Mouse (Mus musculus): ENCODE measurements around the gene 1110002E22Rik. TPM values are rescaled to one million over a fixed set of nuclear protein-coding genes. Genes with fewer than 3 reads are reported as not detected.

1110002E22Rik gene
- polyA plus RNA-seq, 1 experiment from 2014 or later: 0.74 TPM

DNA sequence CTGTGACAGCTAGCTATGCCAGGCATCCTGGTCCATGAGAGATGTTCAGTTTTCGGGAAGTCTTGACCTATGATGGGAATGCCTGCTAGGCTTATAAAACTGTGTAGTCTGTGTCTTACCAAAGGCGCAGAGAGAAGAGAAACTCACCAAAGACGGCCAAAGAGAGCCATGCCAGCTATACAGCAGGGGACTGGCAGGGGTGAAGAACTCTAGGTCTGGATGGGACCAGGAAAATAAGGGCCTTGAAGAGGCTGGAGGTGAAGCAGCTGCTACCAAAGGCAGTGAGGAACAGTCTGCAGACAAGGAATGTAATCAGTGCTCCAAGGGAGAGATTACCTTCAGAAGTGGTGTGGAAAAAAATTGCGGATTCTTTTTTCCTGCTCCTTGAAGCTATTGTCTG lies 19.0 kb downstream of the 1110002E22Rik start:
- Histone ChIP-seq H3K27ac (no peak overlapping the region), H3K4me3 (replicated peaks) (no peak overlapping the region), H3K9me3 (replicated peaks) (no peaks in the 10 kb centered on the region), H3K4me2 (no peak overlapping the region), H3K36me3 (no peaks in the 10 kb centered on the region), H3K27me3 (no peaks in the 10 kb centered on the region), H3K4me1 (no peaks in the 10 kb centered on the region), H3K9ac (no peak overlapping the region)
- ATAC-seq (replicated peaks; ENCODE audit: low FRiP score): no peak
- 93% methylated on average over 4 of the region's 4 CpGs for WGBS

DNA sequence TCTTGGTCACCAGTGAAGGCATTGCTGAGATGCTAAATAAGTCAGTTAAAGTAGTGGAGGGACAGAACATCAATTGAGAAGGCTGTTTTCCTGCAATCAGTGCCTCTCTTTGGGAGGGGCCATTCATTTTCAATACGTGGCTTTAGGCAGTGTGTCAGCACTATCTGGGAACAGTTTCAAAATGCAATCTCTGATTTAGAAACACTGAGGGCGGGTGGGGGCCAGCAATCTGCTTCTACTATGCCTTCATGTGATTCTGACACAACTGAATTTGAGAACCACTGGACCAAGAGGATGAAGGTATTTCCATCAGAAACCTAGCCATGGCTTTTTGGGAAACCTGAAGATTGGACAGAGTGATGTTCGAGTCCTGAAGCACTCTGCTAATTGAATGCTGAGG lies 30.4 kb downstream of the 1110002E22Rik start:
- no peaks in the 10 kb centered on the region for H3K9me3 ChIP-seq (replicated peaks)
- no peaks in the 10 kb centered on the region for H3K27me3 ChIP-seq
- no peak for ATAC-seq (replicated peaks; ENCODE audit: low FRiP score)
- WGBS: 67% methylated on average over 3 of the region's 3 CpGs
- H3K9ac ChIP-seq: no peak overlapping the region
- no peak overlapping the region for H3K27ac ChIP-seq
- H3K4me2 ChIP-seq: no peak overlapping the region
- H3K4me1 ChIP-seq: 0 out of 2 replicates have a peak, but pooled peaks cover 3% of the 10 kb centered on the region
- H3K36me3 ChIP-seq: no peaks in the 10 kb centered on the region
- H3K4me3 ChIP-seq (replicated peaks): no peak overlapping the region

DNA sequence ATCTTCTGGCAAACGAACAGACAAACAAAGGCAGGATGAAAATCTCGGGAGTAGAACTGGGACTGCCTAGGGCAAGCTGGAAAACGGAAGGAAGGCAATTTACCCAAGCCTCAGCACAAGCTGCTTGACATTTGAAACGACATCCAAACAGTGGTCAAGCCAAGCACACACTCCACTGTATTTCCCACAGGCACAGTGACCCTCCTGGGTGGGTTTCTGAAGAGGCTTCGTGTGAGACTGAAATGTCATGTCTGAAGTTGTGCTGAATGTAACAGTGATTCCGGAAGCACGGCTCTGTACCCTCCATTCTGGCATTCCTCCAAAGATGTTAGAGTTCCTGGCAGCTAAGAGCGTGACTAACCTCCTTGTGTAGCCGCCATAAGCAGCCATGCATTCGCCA lies 30.9 kb downstream of the 1110002E22Rik start:
- Histone ChIP-seq H3K27ac (no peak overlapping the region), H3K4me1 (0 out of 2 replicates have a peak, but pooled peaks cover 3% of the 10 kb centered on the region), H3K4me3 (replicated peaks) (no peak overlapping the region), H3K9ac (no peak overlapping the region), H3K9me3 (replicated peaks) (no peaks in the 10 kb centered on the region), H3K36me3 (no peaks in the 10 kb centered on the region), H3K4me2 (no peak overlapping the region), H3K27me3 (no peaks in the 10 kb centered on the region)
- ATAC-seq (replicated peaks; ENCODE audit: low FRiP score): peak; percentile 74
- WGBS: 63% methylated on average over 10 of the region's 10 CpGs

DNA sequence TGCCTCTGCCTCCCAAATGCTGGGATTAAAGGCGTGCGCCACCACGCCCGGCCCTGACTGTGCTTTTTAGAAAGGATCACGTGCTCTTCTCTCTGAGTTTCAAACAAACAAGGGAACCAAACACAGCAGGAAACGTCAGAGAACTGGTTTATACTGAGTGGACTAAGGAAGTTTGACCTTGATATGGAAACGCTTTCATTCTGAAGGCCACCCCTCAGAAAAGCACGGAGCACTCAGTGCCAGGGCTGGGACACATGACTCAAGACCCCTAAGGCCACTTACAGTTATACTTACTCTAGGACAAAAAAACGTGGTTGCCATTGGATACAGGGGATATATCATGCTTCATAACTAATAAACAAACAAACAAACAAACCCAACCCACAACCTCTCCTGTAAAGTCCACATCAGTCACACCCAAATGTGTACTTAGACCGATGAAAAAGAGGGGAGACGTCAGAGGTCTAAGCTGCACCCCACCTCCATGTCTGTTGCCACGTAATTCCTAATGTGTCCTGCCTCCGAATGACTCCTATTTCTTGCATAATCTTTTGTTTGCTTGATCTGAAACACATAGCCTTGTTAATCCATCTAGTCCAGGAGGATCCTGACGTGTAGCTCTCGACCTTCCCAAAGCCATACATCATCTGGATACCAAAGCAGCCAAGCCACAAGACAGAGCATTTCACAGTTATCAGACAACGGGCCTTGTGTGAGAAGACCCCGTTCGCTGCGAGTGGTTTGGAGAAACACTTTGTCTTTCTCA lies 31.6 kb downstream of the 1110002E22Rik start:
- 86% methylated on average over 19 of the region's 19 CpGs for WGBS
- H3K9me3 ChIP-seq (replicated peaks): no peaks in the 10 kb centered on the region

DNA sequence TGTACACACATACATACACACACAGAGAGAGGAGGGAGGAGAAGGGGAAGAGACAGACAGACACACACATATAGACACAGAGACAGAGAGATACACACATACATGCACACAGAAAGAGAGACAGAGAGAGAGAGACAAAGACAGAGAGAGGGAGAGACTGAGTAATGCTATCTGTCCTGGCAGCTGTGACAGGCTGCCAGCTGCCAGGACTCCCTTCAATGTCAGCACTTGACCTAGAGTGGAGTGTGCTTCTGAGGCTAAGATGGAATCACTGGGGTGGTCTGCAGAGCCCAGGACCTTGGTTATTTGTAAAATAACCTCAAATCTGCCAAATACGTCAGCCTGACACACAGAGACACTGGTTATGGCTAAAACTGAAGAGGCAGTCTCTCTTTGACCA lies 32.9 kb downstream of the 1110002E22Rik start:
- Histone ChIP-seq H3K4me2 (no peak overlapping the region), H3K4me1 (0 out of 2 replicates have a peak, but pooled peaks cover 3% of the 10 kb centered on the region), H3K27me3 (no peaks in the 10 kb centered on the region), H3K9ac (no peak overlapping the region), H3K9me3 (replicated peaks) (no peaks in the 10 kb centered on the region), H3K27ac (0 out of 2 replicates have a peak overlapping the region, but pooled peaks have one; percentile 25), H3K4me3 (replicated peaks) (no peak overlapping the region), H3K36me3 (no peaks in the 10 kb centered on the region)
- 68% methylated on average over 1 of the region's 1 CpGs for WGBS
- 0 out of 2 replicates have a peak, but pooled peaks have one; percentile 49 for ATAC-seq (replicated peaks; ENCODE audit: low FRiP score)

More for the DNA sequence above, 31.6 kb downstream of the 1110002E22Rik start:
- H3K4me2 ChIP-seq: no peak overlapping the region
- H3K27ac ChIP-seq: no peak overlapping the region
- H3K36me3 ChIP-seq: no peaks in the 10 kb centered on the region
- 0 out of 2 replicates have a peak, but pooled peaks cover 3% of the 10 kb centered on the region for H3K4me1 ChIP-seq
- no peak overlapping the region for H3K4me3 ChIP-seq (replicated peaks)
- H3K9ac ChIP-seq: no peak overlapping the region
- H3K27me3 ChIP-seq: no peaks in the 10 kb centered on the region
- ATAC-seq (replicated peaks; ENCODE audit: low FRiP score): 0 out of 2 replicates have a peak, but pooled peaks have one; percentile 18

DNA sequence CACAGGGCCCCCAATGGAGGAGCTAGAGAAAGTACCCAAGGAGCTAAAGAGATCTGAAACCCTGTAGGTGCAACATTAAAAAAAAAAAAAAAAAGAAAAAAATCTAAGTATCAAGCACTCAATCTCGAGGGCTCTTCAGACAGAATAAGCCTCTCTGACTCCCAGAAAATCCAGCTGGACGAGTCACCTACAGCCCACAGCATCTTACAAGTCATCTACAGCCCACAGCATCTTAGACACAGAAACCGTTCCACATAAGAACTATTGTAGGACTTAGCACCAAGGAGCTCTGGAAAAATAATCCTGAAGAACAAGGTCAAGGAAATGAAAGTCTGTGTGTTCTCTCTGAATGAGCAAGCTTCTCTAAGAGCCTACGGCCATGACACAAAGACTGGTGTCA lies 37.1 kb downstream of the 1110002E22Rik start:
- H3K36me3 ChIP-seq: no peaks in the 10 kb centered on the region
- 87% methylated on average over 4 of the region's 4 CpGs for WGBS
- no peaks in the 10 kb centered on the region for H3K27me3 ChIP-seq
- H3K9ac ChIP-seq: no peak overlapping the region
- ATAC-seq (replicated peaks; ENCODE audit: low FRiP score): no peak
- no peak overlapping the region for H3K27ac ChIP-seq
- H3K4me3 ChIP-seq (replicated peaks): no peak overlapping the region
- no peaks in the 10 kb centered on the region for H3K9me3 ChIP-seq (replicated peaks)
- H3K4me2 ChIP-seq: no peak overlapping the region
- no peaks in the 10 kb centered on the region for H3K4me1 ChIP-seq

DNA sequence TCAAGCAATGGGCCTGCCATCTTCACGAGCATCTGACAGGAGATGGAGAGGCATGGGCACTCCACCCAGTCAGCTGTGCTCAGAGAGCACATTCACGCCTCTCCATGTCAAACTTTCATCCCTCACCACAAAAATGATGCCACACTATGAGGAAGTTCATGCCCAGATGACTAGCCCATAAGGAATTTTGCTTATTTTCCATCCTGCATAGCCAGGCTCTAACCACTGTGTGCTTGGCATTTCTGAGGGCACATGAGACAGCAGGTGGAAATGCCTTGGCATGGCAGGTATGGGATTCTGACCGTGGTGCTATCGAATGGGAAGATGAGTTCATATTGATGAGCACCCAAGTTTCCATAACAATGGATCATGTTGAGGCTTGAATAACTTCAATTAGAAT lies 38.8 kb downstream of the 1110002E22Rik start:
- Histone ChIP-seq H3K4me2 (no peak overlapping the region), H3K4me1 (no peaks in the 10 kb centered on the region), H3K27ac (no peak overlapping the region), H3K4me3 (replicated peaks) (no peak overlapping the region), H3K9ac (no peak overlapping the region), H3K9me3 (replicated peaks) (no peaks in the 10 kb centered on the region), H3K27me3 (no peaks in the 10 kb centered on the region), H3K36me3 (no peaks in the 10 kb centered on the region)
- no peak for ATAC-seq (replicated peaks; ENCODE audit: low FRiP score)
- 92% methylated on average over 4 of the region's 4 CpGs for WGBS

DNA sequence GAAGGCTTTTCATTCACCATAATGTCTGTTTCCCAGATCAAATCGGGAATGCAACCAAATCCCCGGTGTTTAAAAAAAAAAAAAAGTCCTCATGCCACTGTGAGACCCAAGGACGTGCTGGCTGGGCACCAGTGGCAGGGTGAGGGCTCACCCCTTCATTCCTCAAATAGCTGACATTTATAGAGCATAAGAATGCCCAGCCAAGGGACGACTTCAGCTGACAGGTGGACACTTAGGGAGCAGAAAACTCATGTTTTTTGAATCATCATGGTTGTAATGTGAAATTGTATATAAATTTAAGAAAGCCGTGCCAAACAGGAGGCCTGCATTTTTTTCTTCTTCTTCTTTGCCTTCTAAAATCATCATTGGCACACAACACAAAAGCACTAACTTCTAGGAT lies 40.2 kb downstream of the 1110002E22Rik start:
- no peak for ATAC-seq (replicated peaks; ENCODE audit: low FRiP score)
- Histone ChIP-seq H3K36me3 (no peaks in the 10 kb centered on the region), H3K4me1 (no peaks in the 10 kb centered on the region), H3K4me3 (replicated peaks) (no peak overlapping the region), H3K9me3 (replicated peaks) (no peaks in the 10 kb centered on the region), H3K27me3 (no peaks in the 10 kb centered on the region), H3K9ac (no peak overlapping the region), H3K27ac (no peak overlapping the region), H3K4me2 (no peak overlapping the region)
- WGBS: 63% methylated on average over 5 of the region's 5 CpGs

DNA sequence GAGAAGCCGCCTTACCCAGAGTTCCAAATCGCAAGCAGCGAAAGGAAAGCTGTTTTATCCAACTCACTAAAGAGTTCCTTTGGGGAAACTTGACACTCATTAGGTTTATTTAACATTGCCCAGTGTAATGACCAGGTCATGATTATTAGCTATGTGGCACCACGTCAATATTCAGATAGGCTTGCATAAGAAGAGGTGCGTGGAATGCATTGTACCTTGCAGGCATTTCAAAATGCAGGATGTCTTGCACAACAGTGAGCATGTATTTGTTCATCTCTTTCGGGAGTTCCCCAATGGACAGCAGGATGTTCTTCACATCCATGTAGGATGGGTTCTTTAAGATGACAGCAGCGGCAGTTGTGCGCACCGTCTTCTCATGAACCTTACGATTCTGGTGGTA lies 42.0 kb downstream of the 1110002E22Rik start:
- Histone ChIP-seq H3K9ac (no peak overlapping the region), H3K27ac (no peak overlapping the region), H3K4me2 (no peak overlapping the region), H3K27me3 (no peaks in the 10 kb centered on the region), H3K9me3 (replicated peaks) (no peaks in the 10 kb centered on the region), H3K36me3 (no peaks in the 10 kb centered on the region), H3K4me3 (replicated peaks) (no peak overlapping the region), H3K4me1 (no peaks in the 10 kb centered on the region)
- no peak for ATAC-seq (replicated peaks; ENCODE audit: low FRiP score)
- WGBS: 92% methylated on average over 10 of the region's 10 CpGs

DNA sequence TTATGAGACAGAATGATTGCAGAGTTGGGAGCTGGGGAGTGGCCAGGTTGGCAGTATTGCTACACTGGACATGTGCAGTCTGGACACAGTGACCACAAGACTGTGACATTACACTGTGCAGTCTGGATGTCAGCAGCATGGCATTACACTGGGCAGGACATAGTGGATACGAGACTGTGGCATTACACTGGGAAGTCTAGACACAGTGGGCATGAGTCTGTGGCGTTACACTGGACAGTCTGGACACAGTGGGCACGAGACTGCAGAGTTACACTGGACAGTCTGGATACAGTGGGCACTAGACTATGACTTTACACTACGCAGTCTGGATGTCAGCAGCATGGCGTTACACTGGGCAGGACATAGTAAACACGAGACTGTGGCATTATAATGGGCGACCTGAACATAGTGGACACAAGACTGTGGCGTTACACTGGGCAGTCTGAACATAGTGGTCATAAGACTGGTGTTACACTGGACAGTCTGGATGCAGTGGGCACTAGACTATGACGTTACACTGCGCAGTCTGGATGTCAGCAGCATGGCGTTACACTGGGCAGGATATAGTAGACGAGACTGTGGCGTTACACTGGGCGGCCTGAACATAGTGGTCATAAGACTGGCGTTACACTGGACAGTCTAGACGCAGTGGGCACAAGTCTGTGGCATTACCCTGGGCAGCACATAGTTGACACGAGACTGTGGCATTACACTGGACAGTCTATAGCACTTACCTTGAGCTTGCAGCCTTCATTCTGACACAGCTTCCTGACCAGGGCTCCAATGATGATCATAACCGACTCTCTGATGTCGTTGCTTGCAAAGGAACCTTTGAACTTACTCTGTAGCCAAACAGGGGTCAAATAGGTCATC lies 46.3 kb downstream of the 1110002E22Rik start:
- H3K27me3 ChIP-seq: no peaks in the 10 kb centered on the region
- 0 out of 2 replicates have a peak, but pooled peaks have one; percentile 25 for ATAC-seq (replicated peaks; ENCODE audit: low FRiP score)
- 89% methylated on average over 19 of the region's 19 CpGs for WGBS

DNA sequence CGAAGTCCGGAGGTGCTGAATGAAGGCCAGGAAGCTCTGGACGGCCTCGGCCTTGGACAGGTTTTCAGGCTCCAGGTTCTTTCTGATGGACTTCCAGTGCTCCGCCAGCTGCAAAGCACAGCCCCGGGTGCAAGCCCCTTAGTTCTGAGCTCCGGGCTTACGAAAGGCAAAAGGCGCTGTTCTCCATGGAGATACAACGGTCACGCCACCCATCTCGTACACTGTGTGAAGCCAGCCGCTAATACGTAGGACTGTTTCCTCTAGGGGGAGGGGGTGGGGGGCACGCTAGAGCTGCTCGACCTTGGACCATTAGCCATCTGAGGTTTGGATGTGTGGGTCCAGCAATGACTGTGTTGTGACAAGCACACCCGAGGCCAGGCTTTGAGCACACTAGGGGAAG lies 49.3 kb downstream of the 1110002E22Rik start:
- Histone ChIP-seq H3K4me2 (no peak overlapping the region), H3K4me3 (replicated peaks) (no peak overlapping the region), H3K27me3 (no peaks in the 10 kb centered on the region), H3K27ac (no peak overlapping the region), H3K9me3 (replicated peaks) (no peaks in the 10 kb centered on the region), H3K9ac (no peak overlapping the region), H3K4me1 (peaks cover 10% of the 10 kb centered on the region), H3K36me3 (no peaks in the 10 kb centered on the region)
- 85% methylated on average over 17 of the region's 17 CpGs for WGBS
- no peak for ATAC-seq (replicated peaks; ENCODE audit: low FRiP score)

More for the DNA sequence above, 46.3 kb downstream of the 1110002E22Rik start:
- no peaks in the 10 kb centered on the region for H3K36me3 ChIP-seq
- no peak overlapping the region for H3K4me2 ChIP-seq
- no peak overlapping the region for H3K9ac ChIP-seq
- no peak overlapping the region for H3K27ac ChIP-seq
- H3K4me3 ChIP-seq (replicated peaks): no peak overlapping the region
- 0 out of 2 replicates have a peak, but pooled peaks cover 3% of the 10 kb centered on the region for H3K4me1 ChIP-seq
- no peaks in the 10 kb centered on the region for H3K9me3 ChIP-seq (replicated peaks)

DNA sequence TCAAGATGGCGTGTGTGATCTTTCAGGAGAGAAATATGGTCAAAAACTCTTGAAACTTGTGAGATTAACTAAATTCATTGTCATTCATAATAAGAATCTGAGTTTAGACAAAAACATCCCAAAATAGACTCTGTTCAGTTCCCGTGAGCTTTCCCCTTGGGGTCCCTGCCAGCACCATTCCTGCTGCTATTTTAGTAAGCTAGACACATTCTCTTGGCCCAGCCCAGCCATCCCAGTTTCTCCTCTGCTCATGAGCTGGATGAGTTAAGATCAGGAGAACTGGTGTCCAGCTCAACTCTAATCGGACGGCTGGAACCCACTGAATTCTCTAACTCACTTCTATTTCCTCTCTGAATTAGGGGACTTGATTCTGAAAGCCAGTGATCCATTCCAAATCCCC lies 52.0 kb downstream of the 1110002E22Rik start:
- Histone ChIP-seq H3K9ac (no peak overlapping the region), H3K27ac (no peak overlapping the region), H3K4me3 (replicated peaks) (no peak overlapping the region), H3K4me1 (peaks cover 10% of the 10 kb centered on the region), H3K27me3 (no peaks in the 10 kb centered on the region), H3K36me3 (no peaks in the 10 kb centered on the region), H3K4me2 (no peak overlapping the region), H3K9me3 (replicated peaks) (no peaks in the 10 kb centered on the region)
- ATAC-seq (replicated peaks; ENCODE audit: low FRiP score): no peak
- WGBS: 85% methylated on average over 4 of the region's 4 CpGs

Measured in kidney, embryonic 15.5 days (tissue).